Mouse (Mus musculus) common myeloid progenitor, adult 5-6 weeks (primary cell): ENCODE results near the gene Osm. TPM values are rescaled to one million over a fixed set of nuclear protein-coding genes. Genes with fewer than 3 reads are reported as not detected.

Experiments
- ATAC-seq: replicated peaks from 2 replicates; pipeline ENCODE4 v1.8.0; 2016; ENCODE audit warnings: low read depth, mild to moderate bottlenecking, moderate TSS enrichment, inconsistent platforms; ENCODE audit not compliant: poor library complexity, severe bottlenecking
- total RNA-seq: library from RNA; stranded (forward); fragments of 200-1000, 187-1606 nt; gene quantifications from 2 replicates; pipeline ENCODE4 v1.2.3, GENCODE M21; 2017

Gene Osm
- total RNA-seq, 1 experiment from 2014 or later, result 15.7 TPM

DNA sequence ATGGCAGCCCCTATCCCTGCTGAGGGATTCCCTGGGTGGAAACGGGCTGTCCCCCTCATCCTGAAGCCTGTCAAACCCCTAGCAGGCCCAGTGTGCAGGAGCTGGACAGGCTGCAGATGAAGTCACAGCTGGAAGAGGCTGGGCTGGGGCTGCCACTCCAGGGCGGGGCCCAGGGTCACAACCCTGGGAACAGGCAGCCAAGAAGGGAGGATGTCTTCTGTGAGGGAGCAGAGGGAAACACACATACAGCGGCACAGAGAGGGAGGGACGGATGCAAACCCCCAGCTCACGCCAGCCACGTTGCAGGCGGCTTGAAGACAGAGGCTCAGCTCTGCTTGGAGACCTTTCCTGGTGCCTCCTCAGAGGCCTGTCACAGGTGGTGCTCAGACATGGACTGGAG lies 27.8 kb downstream of the Osm start:
- ATAC-seq, result no peak

- ATAC-seq, result no peak
Observed at GRCm38 (mm10) chr11:4266271-4267201, 30.3 kb downstream of the Osm start.

- ATAC-seq, result no peak
Observed at GRCm38 (mm10) chr11:4267202-4267578, 31.0 kb downstream of the Osm start.

GRCm38 (mm10) chr11:4268500-4268899 lies 32.3 kb downstream of the Osm start:
- no peak for ATAC-seq

DNA sequence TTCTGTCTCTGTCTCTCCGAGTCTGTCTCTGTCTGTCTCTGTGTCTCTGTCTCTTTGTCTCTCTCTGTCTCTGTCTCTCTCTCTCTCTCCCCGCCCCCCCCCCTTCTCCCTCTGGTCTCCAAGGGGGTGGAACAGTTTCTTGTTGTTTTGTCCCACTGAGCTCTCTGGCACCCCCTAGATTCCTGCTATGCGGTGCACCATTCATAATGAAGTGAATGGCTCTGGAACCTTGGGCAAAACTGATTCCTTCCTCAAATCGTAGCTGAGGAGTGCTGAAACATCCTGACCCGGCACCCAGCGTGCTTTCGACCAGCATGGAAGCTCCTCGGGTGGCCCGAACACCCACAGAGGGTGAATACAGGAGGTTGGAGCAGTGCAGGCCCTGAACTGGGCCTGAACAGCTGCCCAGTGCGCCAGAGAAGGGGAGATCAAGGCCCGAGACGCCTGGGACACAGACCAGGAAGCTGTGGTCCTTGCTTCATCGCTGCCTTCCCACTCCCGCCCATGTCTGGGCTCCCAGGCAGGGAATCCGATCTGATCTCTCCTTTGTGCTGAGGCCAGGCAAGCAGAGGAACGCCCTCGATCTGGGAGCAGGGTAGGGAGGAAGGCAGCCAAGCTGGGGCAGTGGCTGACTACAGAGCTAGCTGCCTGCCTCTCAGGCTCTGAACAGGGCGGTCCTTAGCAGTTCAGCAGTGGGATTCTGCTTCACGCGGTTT lies 34.7 kb downstream of the Osm start:
- peak; percentile 65; the same call in 1 of the 2 replicates for ATAC-seq

- no peak for ATAC-seq
Observed at GRCm38 (mm10) chr11:4271544-4271943, 35.3 kb downstream of the Osm start.

DNA sequence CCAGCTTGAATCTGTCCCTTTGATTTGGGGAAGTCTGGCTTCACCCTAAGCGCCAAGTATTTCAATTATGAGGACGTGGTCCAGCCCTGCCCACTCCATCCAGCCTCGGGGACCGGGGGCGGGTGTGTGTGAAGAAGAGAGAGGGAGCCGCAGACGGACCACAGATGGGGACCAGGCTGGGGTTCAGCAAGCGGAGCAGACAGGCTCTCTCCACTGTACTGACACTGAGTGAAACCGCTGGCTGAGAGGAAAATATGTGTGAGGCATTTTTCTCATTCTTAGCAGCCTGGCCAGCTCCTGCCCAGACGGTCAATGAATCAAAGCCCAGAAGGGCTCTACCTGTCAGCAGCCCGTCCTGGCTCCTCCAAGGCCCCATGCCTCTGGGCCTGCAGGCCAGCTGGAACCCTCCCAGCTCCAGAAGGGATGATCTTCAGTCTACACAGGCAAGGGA lies 40.2 kb downstream of the Osm start:
- no peak for ATAC-seq

DNA sequence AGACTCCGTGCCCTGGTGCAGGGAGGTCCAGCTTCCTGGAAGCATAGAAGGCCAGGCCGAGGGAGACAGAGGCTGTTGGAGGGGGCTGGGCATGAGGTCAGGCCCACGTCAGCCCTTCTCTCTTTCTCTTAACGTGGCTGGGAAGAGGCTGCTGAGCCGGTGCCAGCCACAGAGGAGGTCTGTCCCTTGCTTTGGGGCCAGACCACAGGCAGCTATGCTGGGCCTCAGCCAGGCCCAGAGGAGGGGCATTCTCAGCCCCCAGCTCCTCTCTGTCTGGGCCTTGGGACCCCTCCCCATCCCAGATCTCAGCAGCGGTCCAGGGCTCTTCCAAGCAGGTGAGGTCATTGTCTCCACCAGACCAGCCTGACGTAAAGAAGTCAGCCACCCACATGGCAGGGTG lies 43.7 kb downstream of the Osm start:
- no peak for ATAC-seq

DNA sequence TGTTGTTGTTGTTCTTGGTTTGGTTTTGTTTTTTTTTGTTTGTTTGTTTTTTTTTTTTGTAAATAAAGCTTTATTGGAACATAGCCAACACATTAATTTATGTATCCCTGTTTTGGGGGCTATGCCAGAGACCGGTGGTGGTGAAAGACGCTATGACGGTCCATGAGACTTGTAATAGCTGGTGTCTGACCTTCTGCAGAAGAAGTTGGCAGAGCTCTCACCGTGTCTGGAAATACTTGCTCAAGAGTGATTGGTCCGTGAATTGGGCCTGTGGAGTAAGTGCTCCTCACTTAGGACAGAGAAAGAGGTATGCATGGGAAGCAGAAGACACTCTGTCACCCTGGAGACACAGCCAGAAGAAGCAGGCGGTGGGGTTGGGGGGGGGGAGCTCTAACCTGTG lies 45.6 kb downstream of the Osm start:
- ATAC-seq, result no peak

- ATAC-seq, result no peak
Observed at GRCm38 (mm10) chr11:4283627-4284026, 47.4 kb downstream of the Osm start.

GRCm38 (mm10) chr11:4289280-4289679 lies 53.1 kb downstream of the Osm start:
- ATAC-seq, result peak; percentile 69

Other genes with a start within 250 kb of the Osm start
- gene Sec14l4, start 205.0 kb upstream of the Osm start, total RNA-seq, result not detected in 2 replicates
- gene Sec14l3, start 171.6 kb upstream of the Osm start, total RNA-seq, result not detected in 2 replicates
- gene Mtfp1, start 141.0 kb upstream of the Osm start, total RNA-seq, result 10.7 and 16.0 TPM in 2 replicates
- gene Sec14l2, start 113.0 kb upstream of the Osm start, total RNA-seq, result 2.1 and 3.7 TPM in 2 replicates
- 8.7 and 11.5 TPM in 2 replicates for gene Rnf215, start 101.2 kb upstream of the Osm start, total RNA-seq
- gene Ccdc157, start 76.1 kb upstream of the Osm start, total RNA-seq, result 2.1 TPM in 2 replicates
- 47.1 and 54.6 TPM in 2 replicates for gene Sf3a1, start 76.1 kb upstream of the Osm start, total RNA-seq
- gene Tbc1d10a, start 49.6 kb upstream of the Osm start, total RNA-seq, result 4.7 and 6.3 TPM in 2 replicates
- 0.50 and 4.6 TPM in 2 replicates for gene Castor1, start 18.2 kb upstream of the Osm start, total RNA-seq
- 0.63 and 1.1 TPM in 2 replicates for gene Lif, start 21.1 kb downstream of the Osm start, total RNA-seq
- gene Hormad2, start 204.7 kb downstream of the Osm start, total RNA-seq, result 1.5 TPM in 1 of 2 replicates, not detected in the other